Mouse (Mus musculus): ENCODE data around the gene Abcb4. TPM values are rescaled to one million over a fixed set of nuclear protein-coding genes. Genes with fewer than 3 reads are reported as not detected.

Abcb4 gene
- 4.8 to 7.1 TPM (median 5.7 TPM) in 4 replicates for total RNA-seq (2023)

DNA sequence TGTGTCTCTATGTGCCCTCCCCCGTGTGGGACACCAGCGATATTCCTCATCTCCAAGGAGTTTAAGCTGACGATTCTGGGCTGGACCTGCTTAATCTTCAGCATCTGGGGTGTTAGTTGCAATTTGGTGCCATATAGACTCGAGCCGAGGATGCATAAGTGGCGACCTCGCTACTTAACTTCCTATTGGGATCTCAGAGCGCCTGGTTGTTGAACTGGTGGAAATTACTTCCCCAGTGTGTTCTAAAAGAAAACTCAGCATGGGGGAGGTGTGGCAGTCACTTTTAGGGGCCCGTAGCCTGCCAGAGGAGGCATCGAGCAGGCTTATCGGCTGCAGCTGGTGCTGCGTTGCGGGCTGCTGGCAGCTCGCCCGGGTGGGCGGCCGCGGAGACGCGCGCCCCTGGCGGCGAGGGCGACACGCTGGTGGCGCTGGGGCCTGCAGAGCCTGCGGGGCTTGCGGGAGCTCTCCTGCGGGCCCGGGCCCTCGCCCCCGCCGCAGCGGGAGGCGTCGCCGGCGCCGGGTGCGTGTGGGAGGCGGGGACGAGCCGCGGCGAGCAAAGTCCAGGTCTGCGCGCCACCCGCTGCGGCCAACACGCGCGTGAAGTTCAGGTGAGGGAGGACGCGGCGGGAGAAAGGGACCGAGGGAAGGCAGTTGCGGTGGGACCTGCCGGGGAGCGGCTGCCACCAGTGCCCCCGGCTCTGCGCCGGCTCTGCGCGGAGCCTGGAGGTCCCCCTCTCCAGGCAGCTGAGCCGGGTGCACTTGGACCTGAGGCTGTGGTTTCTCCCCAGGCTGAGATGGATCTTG lies at the start of gene Abcb4:
Gene Abcb4 (plus strand): TSS at position 418 of the 804 bp plus-strand sequence.

DNA sequence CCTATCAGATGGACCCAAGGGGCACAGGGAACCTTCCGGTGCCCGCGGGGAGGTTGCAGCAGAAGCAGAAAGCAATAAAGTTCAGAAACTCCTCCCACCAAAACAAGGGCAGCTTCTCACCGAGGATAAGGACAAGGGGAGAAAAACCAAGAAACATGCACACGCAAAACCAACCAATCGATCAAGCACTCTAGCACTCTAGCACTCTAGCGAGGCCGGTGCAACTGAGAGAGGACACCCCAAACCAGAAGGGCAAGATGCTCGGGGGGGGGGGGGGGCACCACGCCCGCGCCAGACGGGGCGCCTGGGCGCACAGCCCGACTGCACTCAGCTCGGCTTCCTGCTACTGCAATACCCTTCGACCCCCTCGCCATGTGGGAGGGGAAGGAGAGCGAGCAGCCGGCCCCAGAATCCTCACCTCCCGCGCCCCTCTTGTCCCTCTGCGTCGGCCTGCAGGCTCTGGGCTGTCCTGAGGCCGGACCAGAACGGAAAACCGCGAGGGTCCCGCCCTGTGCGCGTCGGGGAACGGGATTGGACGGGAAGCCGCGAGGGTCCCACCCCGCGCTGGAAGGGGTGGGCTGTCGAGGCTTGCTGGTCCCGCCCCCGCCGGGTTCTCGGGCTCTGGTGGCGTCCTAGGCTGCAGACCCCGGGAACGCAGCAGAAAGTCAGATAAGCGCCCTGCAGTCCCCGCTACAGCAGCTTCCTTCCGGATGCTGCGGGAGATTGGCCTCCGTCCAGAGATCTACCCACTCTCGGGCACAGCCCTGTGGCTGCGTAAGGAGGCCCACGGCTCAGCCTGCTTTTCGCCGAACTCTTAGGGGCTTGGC lies 103.4 kb downstream of the Abcb4 start, which contains the start of gene Crot:
Gene Crot (minus strand): TSS at position 639 of the 827 bp plus-strand sequence.

Other genes starting within 250 kb of the Abcb4 start
- 2.7 to 3.6 TPM (median 3.2 TPM) in 4 replicates for gene Abcb1a, start 233.6 kb upstream of the Abcb4 start, total RNA-seq (2023)
- 1.5 to 3.2 TPM (median 2.9 TPM) in 4 replicates for gene Abcb1b, start 95.6 kb upstream of the Abcb4 start, total RNA-seq (2023)
- gene Crot, start 103.6 kb downstream of the Abcb4 start, total RNA-seq (2023) = 13.8 to 17.5 TPM (median 17.3 TPM) in 4 replicates
- 125 to 146 TPM (median 140 TPM) in 4 replicates for gene Tmem243, start 207.0 kb downstream of the Abcb4 start, total RNA-seq (2023)